Mouse (Mus musculus): ENCODE results near the gene Atp8b5. TPM values are rescaled to one million over a fixed set of nuclear protein-coding genes. Genes with fewer than 3 reads are reported as not detected.

Gene Atp8b5
- total RNA-seq, 1 experiment = 0.89 TPM

DNA sequence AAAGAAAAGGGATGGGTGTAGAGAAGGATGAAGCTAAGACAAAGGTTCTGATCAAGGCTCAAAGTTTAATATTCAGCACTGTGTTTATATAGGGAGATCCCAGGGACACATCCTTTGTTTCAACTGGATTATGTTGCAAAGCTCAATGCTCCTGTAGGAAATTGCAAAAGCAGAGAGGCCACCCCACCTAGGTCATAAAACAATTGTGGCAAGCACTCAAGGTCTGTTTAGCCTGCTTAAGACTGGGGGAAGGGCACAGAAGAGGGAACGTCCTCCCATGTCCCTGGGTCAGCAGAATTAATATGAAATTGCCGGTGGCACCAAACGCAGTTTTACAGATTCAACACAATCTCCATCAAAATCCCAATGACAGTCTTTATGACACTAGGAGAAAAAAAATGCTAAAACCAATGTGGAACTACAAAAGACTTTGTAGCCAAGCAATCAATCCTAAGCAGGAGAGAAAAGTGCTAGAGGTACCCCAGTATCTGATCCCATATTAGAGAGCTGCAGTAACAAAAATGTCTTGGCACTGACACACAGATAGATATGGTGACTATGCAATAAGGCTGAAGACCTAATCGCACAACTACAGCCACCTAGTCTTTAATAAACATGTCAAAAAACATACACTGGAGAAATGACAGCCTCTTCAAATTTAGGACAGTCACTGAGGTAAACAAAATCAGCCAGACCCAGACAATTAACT is 73.3 kb downstream of the Atp8b5 start:
- TF ChIP-seq CHD2 (IDR thresholded peaks at IDR 0.05; ENCODE audit: low read depth, low read length) (no peak), ZC3H11A (IDR thresholded peaks at IDR 0.05; ENCODE audit: borderline replicate concordance, low read depth, low read length) (no peak), ZNF384 (IDR thresholded peaks at IDR 0.05; ENCODE audit: low read depth, low read length) (no peak), MAFK (IDR thresholded peaks at IDR 0.05; ENCODE audit: insufficient read depth, low read depth, low read length) (no peak), HCFC1 (IDR thresholded peaks at IDR 0.05; ENCODE audit: borderline replicate concordance, insufficient read depth, low read length) (no peak)
- in situ Hi-C loops (cut with MboI; ENCODE audit: low sequenced_read_pairs in 2 of 2, unreplicated experiment in 2 of 2) = no loop called here
- no peak for DNase-seq (ENCODE audit: low read depth, low spot score)
- Histone ChIP-seq H3K4me3 (ENCODE audit: insufficient read depth in 1 of 2, low read depth in 1 of 2, low read length in 2 of 2, poor library complexity in 1 of 2, severe bottlenecking in 1 of 2) (no peak overlapping the region), H3K27ac (ENCODE audit: insufficient read depth, low read depth, low read length, poor library complexity, severe bottlenecking) (no peak overlapping the region), H3K9me3 (ENCODE audit: control insufficient read depth, insufficient read depth, low read depth, low read length) (0 out of 2 replicates have a peak, but pooled peaks cover 4% of the 10 kb centered on the region), H3K9ac (ENCODE audit: insufficient read depth, low read depth, low read length, poor library complexity, severe bottlenecking) (no peak overlapping the region), H3K36me3 (ENCODE audit: control insufficient read depth, insufficient read depth, low read length, poor library complexity, severe bottlenecking) (no peaks in the 10 kb centered on the region), H3K4me1 (ENCODE audit: control insufficient read depth in 2 of 2, insufficient read depth in 2 of 2, low read length in 2 of 2, poor library complexity in 1 of 2) (no peaks in the 10 kb centered on the region; a peak in 1 of 4 replicates)

DNA sequence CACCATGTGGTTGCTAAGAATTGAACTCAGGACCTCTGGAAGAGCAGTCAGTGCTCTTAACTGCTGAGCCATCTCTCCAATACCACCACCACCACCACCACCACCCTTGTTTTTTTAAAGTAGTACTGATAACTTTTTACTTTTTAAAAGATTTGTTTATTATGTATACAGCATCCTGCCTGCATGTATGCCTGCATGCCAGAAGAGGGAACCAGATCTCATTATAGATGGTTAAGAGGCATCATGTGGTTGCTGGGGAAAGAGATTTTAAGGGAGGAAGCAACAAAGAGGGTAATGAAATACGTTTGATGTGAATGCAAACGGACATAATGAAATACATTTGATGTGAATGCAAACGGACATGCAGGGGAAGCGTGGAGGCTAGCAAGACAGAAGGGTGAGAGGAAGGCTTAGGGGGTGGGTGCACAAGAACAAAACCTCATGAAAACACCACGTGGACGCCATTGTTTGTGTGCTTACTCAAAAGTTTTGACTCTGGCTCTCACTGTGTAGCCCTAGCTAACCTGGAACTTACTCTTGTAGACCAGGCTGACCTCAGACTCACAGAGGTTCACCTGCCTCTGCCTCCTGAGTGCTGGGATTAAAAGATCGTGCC is 74.4 kb downstream of the Atp8b5 start:
- Histone ChIP-seq H3K9ac (ENCODE audit: insufficient read depth, low read depth, low read length, poor library complexity, severe bottlenecking) (no peak overlapping the region), H3K4me1 (ENCODE audit: control insufficient read depth in 2 of 2, insufficient read depth in 2 of 2, low read length in 2 of 2, poor library complexity in 1 of 2) (no peaks in the 10 kb centered on the region; a peak in 1 of 4 replicates), H3K4me3 (ENCODE audit: insufficient read depth in 1 of 2, low read depth in 1 of 2, low read length in 2 of 2, poor library complexity in 1 of 2, severe bottlenecking in 1 of 2) (no peak overlapping the region), H3K36me3 (ENCODE audit: control insufficient read depth, insufficient read depth, low read length, poor library complexity, severe bottlenecking) (no peaks in the 10 kb centered on the region), H3K27ac (ENCODE audit: insufficient read depth, low read depth, low read length, poor library complexity, severe bottlenecking) (no peak overlapping the region), H3K9me3 (ENCODE audit: control insufficient read depth, insufficient read depth, low read depth, low read length) (0 out of 2 replicates have a peak, but pooled peaks cover 4% of the 10 kb centered on the region)
- in situ Hi-C loops (cut with MboI; ENCODE audit: low sequenced_read_pairs in 2 of 2, unreplicated experiment in 2 of 2) = no loop called here
- TF ChIP-seq HCFC1 (IDR thresholded peaks at IDR 0.05; ENCODE audit: borderline replicate concordance, insufficient read depth, low read length) (no peak), CHD2 (IDR thresholded peaks at IDR 0.05; ENCODE audit: low read depth, low read length) (no peak), ZC3H11A (IDR thresholded peaks at IDR 0.05; ENCODE audit: borderline replicate concordance, low read depth, low read length) (no peak), MAFK (IDR thresholded peaks at IDR 0.05; ENCODE audit: insufficient read depth, low read depth, low read length) (no peak), ZNF384 (IDR thresholded peaks at IDR 0.05; ENCODE audit: low read depth, low read length) (no peak)
- no peak for DNase-seq (ENCODE audit: low read depth, low spot score)

DNA sequence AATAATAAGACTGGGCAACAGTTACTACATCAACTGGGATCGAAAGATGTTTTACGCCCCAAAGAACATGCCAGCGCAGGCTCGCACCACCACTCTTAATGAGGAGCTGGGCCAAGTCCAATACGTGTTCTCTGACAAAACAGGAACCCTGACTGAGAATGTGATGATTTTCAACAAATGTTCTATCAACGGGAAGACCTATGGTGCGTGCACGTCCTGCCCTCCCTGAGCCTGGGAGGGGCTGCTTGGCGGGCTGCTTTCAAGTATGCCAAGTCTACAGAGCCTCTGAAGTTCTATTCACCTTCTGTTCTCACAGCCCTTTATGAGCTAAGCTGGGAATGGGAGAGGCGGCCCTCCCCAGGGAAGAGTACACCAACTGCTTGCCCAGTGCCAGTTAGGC is 75.5 kb downstream of the Atp8b5 start:
- TF ChIP-seq ZC3H11A (IDR thresholded peaks at IDR 0.05; ENCODE audit: borderline replicate concordance, low read depth, low read length) = no peak
- TF ChIP-seq HCFC1 (IDR thresholded peaks at IDR 0.05; ENCODE audit: borderline replicate concordance, insufficient read depth, low read length) = no peak
- no peak for TF ChIP-seq MAFK (IDR thresholded peaks at IDR 0.05; ENCODE audit: insufficient read depth, low read depth, low read length)
- no peak for TF ChIP-seq ZNF384 (IDR thresholded peaks at IDR 0.05; ENCODE audit: low read depth, low read length)
- Histone ChIP-seq H3K4me1 (ENCODE audit: control insufficient read depth in 2 of 2, insufficient read depth in 2 of 2, low read length in 2 of 2, poor library complexity in 1 of 2) (no peaks in the 10 kb centered on the region; a peak in 1 of 4 replicates), H3K4me3 (ENCODE audit: insufficient read depth in 1 of 2, low read depth in 1 of 2, low read length in 2 of 2, poor library complexity in 1 of 2, severe bottlenecking in 1 of 2) (no peak overlapping the region), H3K27ac (ENCODE audit: insufficient read depth, low read depth, low read length, poor library complexity, severe bottlenecking) (no peak overlapping the region), H3K36me3 (ENCODE audit: control insufficient read depth, insufficient read depth, low read length, poor library complexity, severe bottlenecking) (no peaks in the 10 kb centered on the region), H3K9me3 (ENCODE audit: control insufficient read depth, insufficient read depth, low read depth, low read length) (0 out of 2 replicates have a peak, but pooled peaks cover 2% of the 10 kb centered on the region), H3K9ac (ENCODE audit: insufficient read depth, low read depth, low read length, poor library complexity, severe bottlenecking) (no peak overlapping the region)
- no peak for DNase-seq (ENCODE audit: low read depth, low spot score)
- in situ Hi-C loops (cut with MboI; ENCODE audit: low sequenced_read_pairs in 2 of 2, unreplicated experiment in 2 of 2) = no loop called here

DNA sequence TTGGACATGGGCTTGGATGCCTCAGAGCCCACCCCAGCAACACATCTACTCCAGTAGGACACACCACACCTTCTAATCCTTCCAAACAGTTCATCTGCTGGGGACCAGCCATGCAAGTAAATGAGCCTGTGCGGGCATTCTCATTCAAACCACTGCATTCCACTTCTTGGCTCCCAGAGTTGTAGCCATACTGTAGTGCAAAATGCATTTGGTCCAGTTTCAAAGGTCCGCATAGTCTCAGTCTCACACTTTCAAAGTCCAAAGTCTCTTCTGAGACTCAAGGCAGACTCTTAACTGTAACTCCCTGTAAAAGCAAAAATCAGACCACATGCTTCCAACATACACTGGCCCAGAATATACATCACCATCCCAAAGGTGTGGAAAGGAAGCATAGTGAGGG is 78.0 kb downstream of the Atp8b5 start:
- no peak overlapping the region for H3K9ac ChIP-seq (ENCODE audit: insufficient read depth, low read depth, low read length, poor library complexity, severe bottlenecking)
- H3K36me3 ChIP-seq (ENCODE audit: control insufficient read depth, insufficient read depth, low read length, poor library complexity, severe bottlenecking) = no peaks in the 10 kb centered on the region
- no peak overlapping the region for H3K27ac ChIP-seq (ENCODE audit: insufficient read depth, low read depth, low read length, poor library complexity, severe bottlenecking)
- TF ChIP-seq ZC3H11A (IDR thresholded peaks at IDR 0.05; ENCODE audit: borderline replicate concordance, low read depth, low read length) (no peak), HCFC1 (IDR thresholded peaks at IDR 0.05; ENCODE audit: borderline replicate concordance, insufficient read depth, low read length) (no peak), MAFK (IDR thresholded peaks at IDR 0.05; ENCODE audit: insufficient read depth, low read depth, low read length) (no peak), CHD2 (IDR thresholded peaks at IDR 0.05; ENCODE audit: low read depth, low read length) (no peak)
- H3K4me3 ChIP-seq (ENCODE audit: insufficient read depth in 1 of 2, low read depth in 1 of 2, low read length in 2 of 2, poor library complexity in 1 of 2, severe bottlenecking in 1 of 2) = no peak overlapping the region
- DNase-seq (ENCODE audit: low read depth, low spot score) = no peak
- no peaks in the 10 kb centered on the region for H3K9me3 ChIP-seq (ENCODE audit: control insufficient read depth, insufficient read depth, low read depth, low read length)
- in situ Hi-C loops (cut with MboI; ENCODE audit: low sequenced_read_pairs in 2 of 2, unreplicated experiment in 2 of 2) = no loop called here
- no peaks in the 10 kb centered on the region; a peak in 1 of 4 replicates for H3K4me1 ChIP-seq (ENCODE audit: control insufficient read depth in 2 of 2, insufficient read depth in 2 of 2, low read length in 2 of 2, poor library complexity in 1 of 2)
